Mouse (Mus musculus): ENCODE measurements around the gene Etfbkmt. TPM values are rescaled to one million over a fixed set of nuclear protein-coding genes. Genes with fewer than 3 reads are reported as not detected.

The Etfbkmt gene
- 24.3 and 26.2 TPM in 2 replicates for polyA plus RNA-seq (2015; fragmentation: Nextera tagmentation; extraction: Ambion mirVana)

- ATAC-seq (no peak), DNase-seq (ENCODE audit: low spot score) (no peak)
- Histone ChIP-seq H3K27me3 (replicated peaks; ENCODE audit: insufficient read depth, low read length) (no peaks in the 10 kb centered on the region), H3K9me3 (ENCODE audit: low read length) (no peaks in the 10 kb centered on the region), H3K27ac (ENCODE audit: low read length) (no peak within 1 kb of the TSS), H3K4me2 (replicated peaks; ENCODE audit: low read depth, low read length) (no peak within 1 kb of the TSS), H3K36me3 (ENCODE audit: insufficient read depth, low read length) (no peaks in the 10 kb centered on the region; the same call in 1 of the 2 replicates), H3K4me1 (ENCODE audit: insufficient read depth, low read depth, low read length) (no peaks in the 10 kb centered on the region; the same call in 1 of the 2 replicates), H3K4me3 (ENCODE audit: low read depth, low read length) (no peak within 1 kb of the TSS), H3K9ac (replicated peaks; ENCODE audit: low read depth) (no peak within 1 kb of the TSS)
- TF ChIP-seq CTCF (IDR thresholded peaks at IDR 0.05) (no peak), EP300 (IDR thresholded peaks at IDR 0.05) (no peak)
- WGBS: 62% methylated on average over 1 of the region's 1 CpGs
Measured at GRCm38 (mm10) chr6:149139471-149139870, at the start of gene Etfbkmt. Gene Etfbkmt, plus strand, starts transcription at chr6:149139849.

- Histone ChIP-seq H3K27ac (ENCODE audit: low read length) (no peak overlapping the region), H3K27me3 (replicated peaks; ENCODE audit: insufficient read depth, low read length) (no peaks in the 10 kb centered on the region), H3K4me3 (ENCODE audit: low read depth, low read length) (no peak overlapping the region), H3K9me3 (ENCODE audit: low read length) (no peaks in the 10 kb centered on the region), H3K36me3 (ENCODE audit: insufficient read depth, low read length) (no peaks in the 10 kb centered on the region), H3K9ac (replicated peaks; ENCODE audit: low read depth) (no peak overlapping the region), H3K4me1 (ENCODE audit: insufficient read depth, low read depth, low read length) (peaks cover 3% of the 10 kb centered on the region; the same call in 1 of the 2 replicates), H3K4me2 (replicated peaks; ENCODE audit: low read depth, low read length) (no peak overlapping the region)
- DNase-seq (ENCODE audit: low spot score) (no peak), ATAC-seq (no peak)
- TF ChIP-seq EP300 (IDR thresholded peaks at IDR 0.05) (no peak), CTCF (IDR thresholded peaks at IDR 0.05) (no peak)
- WGBS: 94% methylated on average over 6 of the region's 6 CpGs
Measured at GRCm38 (mm10) chr6:149092406-149092805, 47.2 kb upstream of the Etfbkmt start.

GRCm38 (mm10) chr6:149093465-149093864, 46.2 kb upstream of the Etfbkmt start:
- H3K4me1 ChIP-seq (ENCODE audit: insufficient read depth, low read depth, low read length): peaks cover 3% of the 10 kb centered on the region; the same call in 1 of the 2 replicates
- no peak overlapping the region for H3K27ac ChIP-seq (ENCODE audit: low read length)
- peak; percentile 77 for TF ChIP-seq EP300 (IDR thresholded peaks at IDR 0.05)
- TF ChIP-seq CTCF (IDR thresholded peaks at IDR 0.05): no peak
- WGBS: 6% methylated on average over 5 of the region's 5 CpGs
- H3K4me3 ChIP-seq (ENCODE audit: low read depth, low read length): no peak overlapping the region
- no peak overlapping the region for H3K4me2 ChIP-seq (replicated peaks; ENCODE audit: low read depth, low read length)
- no peaks in the 10 kb centered on the region for H3K27me3 ChIP-seq (replicated peaks; ENCODE audit: insufficient read depth, low read length)
- H3K36me3 ChIP-seq (ENCODE audit: insufficient read depth, low read length): no peaks in the 10 kb centered on the region
- ATAC-seq: peak; percentile 82
- DNase-seq (ENCODE audit: low spot score): peak; percentile 62
- no peak overlapping the region for H3K9ac ChIP-seq (replicated peaks; ENCODE audit: low read depth)
- H3K9me3 ChIP-seq (ENCODE audit: low read length): no peaks in the 10 kb centered on the region

- no peak for ATAC-seq
- DNase-seq (ENCODE audit: low spot score): no peak
Measured at GRCm38 (mm10) chr6:149094555-149094954, 45.1 kb upstream of the Etfbkmt start.

DNA sequence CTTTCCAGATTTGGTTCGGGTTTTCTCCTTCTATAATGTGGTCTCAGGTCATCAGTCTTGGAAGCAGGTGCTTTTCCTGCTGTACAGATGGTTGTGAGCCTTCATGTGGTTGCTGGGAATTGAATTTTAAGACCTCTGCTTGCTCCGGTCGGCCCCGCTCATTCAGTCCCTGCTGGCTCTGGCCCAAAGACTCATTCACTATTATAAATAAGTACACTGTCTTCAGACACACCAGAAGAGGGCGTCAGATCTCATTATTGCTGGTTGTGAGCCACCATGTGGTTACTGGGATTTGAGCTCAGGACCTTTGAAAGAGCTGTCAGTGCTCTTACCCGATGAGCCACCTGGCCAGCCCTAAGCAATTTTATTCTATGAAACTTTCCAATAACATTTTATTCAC, 44.3 kb upstream of the Etfbkmt start:
- Histone ChIP-seq H3K4me1 (ENCODE audit: insufficient read depth, low read depth, low read length) (peaks cover 3% of the 10 kb centered on the region; the same call in 1 of the 2 replicates), H3K27me3 (replicated peaks; ENCODE audit: insufficient read depth, low read length) (no peaks in the 10 kb centered on the region), H3K9ac (replicated peaks; ENCODE audit: low read depth) (no peak overlapping the region), H3K36me3 (ENCODE audit: insufficient read depth, low read length) (no peaks in the 10 kb centered on the region), H3K4me3 (ENCODE audit: low read depth, low read length) (no peak overlapping the region), H3K4me2 (replicated peaks; ENCODE audit: low read depth, low read length) (no peak overlapping the region), H3K27ac (ENCODE audit: low read length) (no peak overlapping the region), H3K9me3 (ENCODE audit: low read length) (no peaks in the 10 kb centered on the region)
- peak; percentile 37 for TF ChIP-seq CTCF (IDR thresholded peaks at IDR 0.05)
- no peak for TF ChIP-seq EP300 (IDR thresholded peaks at IDR 0.05)
- WGBS: 58% methylated on average over 6 of the region's 6 CpGs
- no peak for ATAC-seq
- no peak for DNase-seq (ENCODE audit: low spot score)

More at GRCm38 (mm10) chr6:149094555-149094954, 45.1 kb upstream of the Etfbkmt start:
- no peak overlapping the region for H3K9ac ChIP-seq (replicated peaks; ENCODE audit: low read depth)
- peaks cover 3% of the 10 kb centered on the region; the same call in 1 of the 2 replicates for H3K4me1 ChIP-seq (ENCODE audit: insufficient read depth, low read depth, low read length)
- no peaks in the 10 kb centered on the region for H3K27me3 ChIP-seq (replicated peaks; ENCODE audit: insufficient read depth, low read length)
- no peaks in the 10 kb centered on the region for H3K9me3 ChIP-seq (ENCODE audit: low read length)
- H3K4me3 ChIP-seq (ENCODE audit: low read depth, low read length): no peak overlapping the region
- no peak overlapping the region for H3K4me2 ChIP-seq (replicated peaks; ENCODE audit: low read depth, low read length)
- WGBS: 55% methylated on average over 1 of the region's 1 CpGs
- H3K27ac ChIP-seq (ENCODE audit: low read length): no peak overlapping the region
- no peaks in the 10 kb centered on the region for H3K36me3 ChIP-seq (ENCODE audit: insufficient read depth, low read length)
- no peak for TF ChIP-seq CTCF (IDR thresholded peaks at IDR 0.05)

DNA sequence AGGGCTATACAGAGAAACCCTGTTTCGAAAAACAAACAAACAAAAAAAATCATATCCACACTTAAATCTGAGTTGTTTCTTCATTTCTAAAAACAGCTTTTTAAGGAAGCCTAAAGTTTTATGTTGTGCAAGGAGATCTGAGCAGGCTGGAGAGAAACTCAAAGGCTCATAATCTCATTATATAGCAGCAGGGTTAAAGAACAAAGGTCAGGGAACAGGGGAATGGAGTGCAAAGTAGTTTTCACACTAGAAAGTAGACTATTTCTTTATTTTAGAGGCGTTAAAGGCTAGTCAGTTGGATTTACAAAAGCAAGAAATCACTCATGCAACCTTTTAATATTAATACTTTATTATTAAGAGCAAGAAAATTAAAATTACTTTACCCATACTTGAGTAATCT, 43.4 kb upstream of the Etfbkmt start:
- Histone ChIP-seq H3K9me3 (ENCODE audit: low read length) (no peaks in the 10 kb centered on the region), H3K4me2 (replicated peaks; ENCODE audit: low read depth, low read length) (no peak overlapping the region), H3K9ac (replicated peaks; ENCODE audit: low read depth) (no peak overlapping the region), H3K4me1 (ENCODE audit: insufficient read depth, low read depth, low read length) (peaks cover 3% of the 10 kb centered on the region; the same call in 1 of the 2 replicates), H3K27me3 (replicated peaks; ENCODE audit: insufficient read depth, low read length) (no peaks in the 10 kb centered on the region), H3K36me3 (ENCODE audit: insufficient read depth, low read length) (no peaks in the 10 kb centered on the region), H3K27ac (ENCODE audit: low read length) (no peak overlapping the region), H3K4me3 (ENCODE audit: low read depth, low read length) (no peak overlapping the region)
- no peak for DNase-seq (ENCODE audit: low spot score)
- WGBS: 79% methylated on average over 2 of the region's 2 CpGs
- TF ChIP-seq EP300 (IDR thresholded peaks at IDR 0.05): no peak
- TF ChIP-seq CTCF (IDR thresholded peaks at IDR 0.05): no peak
- ATAC-seq: no peak

DNA sequence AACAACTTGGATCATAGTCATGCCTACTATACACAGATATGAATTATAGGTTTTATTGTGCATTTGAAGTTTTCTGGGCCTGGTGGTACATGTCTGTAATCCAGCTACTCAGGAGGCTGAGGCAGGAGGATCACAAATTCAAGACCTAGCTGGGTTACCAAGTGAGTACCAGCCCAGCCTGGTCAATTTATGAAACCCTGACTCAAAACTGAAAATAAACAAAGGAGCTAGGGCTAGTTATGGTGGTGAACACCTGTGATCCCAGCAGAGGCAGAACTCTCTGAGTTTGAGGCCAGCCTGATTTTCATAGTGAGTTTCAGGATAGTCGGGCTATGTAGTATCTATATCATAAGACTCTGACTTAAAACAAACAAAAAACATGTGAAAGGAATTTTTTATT, 42.4 kb upstream of the Etfbkmt start:
- WGBS: 93% methylated on average over 1 of the region's 1 CpGs
- TF ChIP-seq CTCF (IDR thresholded peaks at IDR 0.05) (no peak), EP300 (IDR thresholded peaks at IDR 0.05) (no peak)
- no peaks in the 10 kb centered on the region for H3K36me3 ChIP-seq (ENCODE audit: insufficient read depth, low read length)
- H3K4me2 ChIP-seq (replicated peaks; ENCODE audit: low read depth, low read length): no peak overlapping the region
- no peak overlapping the region for H3K4me3 ChIP-seq (ENCODE audit: low read depth, low read length)
- peaks cover 3% of the 10 kb centered on the region; the same call in 1 of the 2 replicates for H3K4me1 ChIP-seq (ENCODE audit: insufficient read depth, low read depth, low read length)
- DNase-seq (ENCODE audit: low spot score) (no peak), ATAC-seq (no peak)
- no peaks in the 10 kb centered on the region for H3K27me3 ChIP-seq (replicated peaks; ENCODE audit: insufficient read depth, low read length)
- H3K9ac ChIP-seq (replicated peaks; ENCODE audit: low read depth): no peak overlapping the region
- H3K9me3 ChIP-seq (ENCODE audit: low read length): no peaks in the 10 kb centered on the region
- no peak overlapping the region for H3K27ac ChIP-seq (ENCODE audit: low read length)
